Mouse (Mus musculus): ENCODE measurements around the gene Olfr69.
"Not testable (repeated sequence)": the region's sequence is repeated elsewhere in the genome, so short reads cannot be mapped to it uniquely, and the experiment has no call there.

The Olfr69 gene

GRCm38 (mm10) chr7:103771494-103771893 lies at the start of gene Olfr69:
Olfr69 (minus strand) TSS chr7:103771594.
- DNase-seq: no peak

DNA sequence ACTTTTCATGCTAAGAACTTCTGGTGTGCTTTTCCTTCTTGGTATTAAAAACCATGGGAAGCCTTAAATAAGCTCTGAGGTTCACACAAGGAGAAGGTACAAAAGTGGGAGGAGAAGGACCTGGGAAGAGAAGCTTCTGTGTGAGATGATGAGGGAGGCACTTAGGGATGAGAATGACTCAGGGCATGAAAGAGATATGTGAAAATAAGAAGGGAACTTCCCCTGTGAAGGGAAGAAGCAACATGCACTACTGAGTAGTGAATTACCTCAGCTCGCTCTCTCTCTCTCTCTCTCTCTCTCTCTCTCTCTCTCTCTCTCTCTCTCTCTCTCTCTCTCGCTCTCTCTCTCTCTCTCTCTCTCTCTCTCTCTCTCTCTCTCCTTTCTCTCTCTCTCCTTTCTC lies 43.7 kb upstream of the Olfr69 start:
- not testable (repeated sequence) for DNase-seq

DNA sequence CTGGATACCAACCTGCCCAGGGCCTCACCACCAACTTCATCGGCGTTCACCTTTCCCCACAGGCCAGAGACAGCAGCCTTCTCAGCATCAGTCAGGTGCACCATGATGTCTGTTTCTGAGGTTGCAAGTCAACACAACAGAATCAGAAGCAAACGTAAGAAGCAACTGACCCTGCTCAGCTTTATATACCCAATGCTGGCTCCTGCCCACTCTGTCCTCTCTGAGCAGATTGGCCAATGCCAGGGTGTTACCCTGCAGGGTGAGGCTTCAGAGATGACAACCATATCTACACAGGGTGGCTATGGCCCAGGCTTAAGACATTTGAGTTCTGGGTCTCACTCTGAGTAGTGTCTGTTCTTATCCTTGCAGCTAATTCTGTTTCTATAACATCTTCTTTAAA lies 42.4 kb upstream of the Olfr69 start, which contains the start of gene Hbb-bt:
TSS of gene Hbb-bt (minus strand) at position 231 of the 400 bp plus-strand sequence.
- DNase-seq: no peak

DNA sequence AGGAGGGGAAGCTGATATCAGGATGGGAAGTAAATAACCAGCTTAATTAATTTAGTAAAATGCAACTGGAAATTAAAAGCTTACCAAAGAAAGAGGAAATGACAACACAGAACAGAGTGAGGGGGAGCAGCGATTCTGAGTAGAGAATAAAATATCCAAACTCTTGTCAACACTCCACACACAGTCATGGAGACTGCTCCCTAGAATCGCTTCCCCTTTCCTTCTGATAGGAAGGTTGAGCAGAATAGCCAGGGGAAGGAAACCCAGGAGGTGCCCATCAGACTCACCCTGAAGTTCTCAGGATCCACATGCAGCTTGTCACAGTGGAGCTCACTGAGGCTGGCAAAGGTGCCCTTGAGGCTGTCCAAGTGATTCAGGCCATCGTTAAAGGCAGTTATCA lies 41.8 kb upstream of the Olfr69 start:
- not testable (repeated sequence) for DNase-seq

GRCm38 (mm10) chr7:103812174-103812573 lies 40.8 kb upstream of the Olfr69 start:
- DNase-seq: no peak

GRCm38 (mm10) chr7:103811223-103811845 lies 39.9 kb upstream of the Olfr69 start:
- no peak for DNase-seq

DNA sequence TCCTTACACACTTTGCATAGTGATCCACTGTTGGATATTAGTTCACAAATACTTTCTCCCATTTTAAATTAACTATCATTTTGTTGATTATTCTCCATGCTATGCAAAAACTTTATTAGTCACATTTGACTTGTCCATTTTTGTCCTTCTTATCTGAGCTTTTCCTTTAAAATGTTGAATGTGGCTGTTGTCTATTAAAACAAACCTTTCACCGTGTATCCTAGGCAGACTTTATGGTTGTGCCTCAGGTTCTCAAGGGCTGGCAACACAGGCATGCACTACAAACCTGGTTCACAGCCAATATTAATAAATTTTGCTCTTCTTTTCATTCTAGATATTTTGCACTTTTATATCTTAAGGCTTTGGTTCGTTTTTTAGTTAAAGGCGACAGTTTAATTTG lies 39.4 kb upstream of the Olfr69 start:
- no peak for DNase-seq

- no peak for DNase-seq
These were observed 38.9 kb upstream of the Olfr69 start for GRCm38 (mm10) chr7:103810296-103810695.

DNA sequence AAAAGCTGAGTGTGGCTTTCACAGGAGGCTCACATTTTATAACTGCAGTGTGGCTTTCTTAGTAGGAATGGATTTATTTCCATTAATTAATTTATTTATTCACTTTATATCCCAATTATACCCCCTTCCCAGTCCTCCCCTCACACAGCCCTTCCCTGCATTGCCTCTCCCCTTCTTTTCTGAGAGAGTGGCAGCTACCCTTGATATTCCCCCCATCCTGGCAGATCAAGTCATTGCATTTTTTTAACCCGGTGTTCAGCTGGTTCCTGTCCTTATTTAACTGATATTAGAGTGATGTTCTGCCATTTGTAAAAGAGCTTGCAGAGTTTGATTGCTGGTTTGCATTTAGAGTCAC lies 38.4 kb upstream of the Olfr69 start:
- no peak for DNase-seq

- DNase-seq: no peak
These were observed 37.8 kb upstream of the Olfr69 start for GRCm38 (mm10) chr7:103808971-103809800.

DNA sequence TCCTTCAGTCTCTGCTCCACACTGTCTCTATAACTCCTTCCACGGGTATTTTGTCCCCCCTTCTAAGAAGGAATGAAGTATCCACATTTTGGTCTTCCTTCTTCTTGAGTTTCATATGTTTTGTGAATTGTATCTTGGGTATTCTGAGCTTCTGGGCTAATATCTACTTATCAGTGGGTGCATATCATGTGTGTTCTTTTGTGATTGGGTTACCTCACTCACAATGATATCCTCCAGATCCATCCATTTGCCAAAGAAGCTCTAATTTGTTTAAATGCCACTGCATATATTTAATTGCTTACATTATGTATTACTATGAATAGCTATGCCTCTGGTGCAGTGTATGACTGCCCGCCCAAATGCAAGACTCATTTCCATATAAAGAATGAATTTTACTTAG lies 36.7 kb upstream of the Olfr69 start:
- DNase-seq: not testable (repeated sequence)

GRCm38 (mm10) chr7:103806856-103807255 lies 35.5 kb upstream of the Olfr69 start:
- peak in 1 of 2 experiments; percentile 2 for DNase-seq

DNA sequence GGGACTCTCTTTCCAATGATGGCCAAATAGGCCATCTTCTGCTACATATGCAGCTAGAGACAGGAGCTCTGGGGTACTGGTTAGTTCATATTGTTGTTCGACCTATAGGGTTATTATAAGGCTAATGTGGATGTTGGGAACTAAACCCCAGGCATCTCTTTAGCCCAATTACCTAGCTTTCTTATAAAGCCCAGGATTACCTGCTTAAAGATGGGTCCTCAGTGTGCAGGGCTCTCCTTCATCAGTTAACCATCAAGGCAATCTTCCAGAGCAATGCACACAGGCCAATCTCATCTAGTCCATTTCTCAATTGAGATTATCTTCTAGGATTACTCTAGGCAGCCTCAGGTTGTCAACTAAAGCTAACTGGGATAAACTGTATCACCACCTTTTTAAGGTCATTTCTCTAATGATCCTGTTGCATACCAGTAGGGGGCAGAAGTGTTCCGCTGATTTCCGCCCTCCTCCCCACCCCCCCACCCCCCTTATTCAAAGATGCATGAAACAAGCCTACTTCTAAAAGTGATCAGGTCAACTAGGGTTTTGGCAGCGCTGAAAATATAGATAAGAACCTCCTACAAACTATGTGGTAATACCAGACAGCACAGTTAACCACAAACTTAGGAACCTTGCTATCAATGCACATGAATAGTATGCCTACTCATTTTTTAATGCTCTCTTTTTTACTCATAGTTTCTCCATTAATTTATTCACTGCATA lies 21.4 kb upstream of the Olfr69 start:
- DNase-seq: no peak

GRCm38 (mm10) chr7:103791721-103792120 lies 20.3 kb upstream of the Olfr69 start, which contains the start of gene Olfr67:
Olfr67 (minus strand) TSS chr7:103791821.
- DNase-seq: no peak

DNA sequence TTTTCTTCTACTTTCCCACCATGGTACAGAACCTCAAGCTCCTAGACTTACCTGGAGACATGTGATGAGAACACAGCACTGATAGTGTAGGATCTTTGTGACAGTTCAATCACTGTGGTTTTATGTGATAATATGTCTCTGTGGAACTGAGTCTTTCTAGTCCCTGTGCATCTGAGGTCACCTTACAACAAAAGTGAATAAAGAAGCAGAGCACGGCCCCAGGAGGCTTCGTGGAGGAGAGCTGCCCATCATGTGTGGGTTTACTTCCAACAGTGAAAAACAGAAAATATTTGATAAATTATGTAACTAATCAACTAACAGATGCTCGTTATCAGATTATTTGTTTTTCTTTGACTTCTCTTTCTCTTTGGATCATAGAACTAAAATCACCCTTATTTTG lies 8.2 kb upstream of the Olfr69 start, which contains the start of gene Olfr68:
TSS of gene Olfr68 (minus strand) at position 101 of the 400 bp plus-strand sequence.
- no peak for DNase-seq

DNA sequence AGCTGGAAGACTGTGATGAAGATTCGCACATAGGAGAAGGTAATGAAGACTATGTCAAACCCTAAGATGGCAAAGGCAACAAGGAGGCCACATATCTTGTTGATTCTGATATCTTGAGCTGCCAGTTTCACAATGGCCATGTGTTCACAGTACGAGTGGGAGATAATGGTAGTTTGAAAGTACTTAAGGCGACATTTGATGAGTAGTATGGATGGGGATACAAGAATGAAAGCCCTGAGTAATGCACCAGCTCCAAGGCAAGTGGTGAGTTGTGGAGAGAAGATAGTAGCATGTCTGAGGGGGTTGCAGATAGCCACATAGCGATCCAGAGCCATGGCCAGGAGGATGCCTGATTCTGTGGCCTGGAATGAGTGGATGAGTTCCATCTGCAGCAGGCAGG lies 6.3 kb upstream of the Olfr69 start:
- not testable (repeated sequence) for DNase-seq

DNA sequence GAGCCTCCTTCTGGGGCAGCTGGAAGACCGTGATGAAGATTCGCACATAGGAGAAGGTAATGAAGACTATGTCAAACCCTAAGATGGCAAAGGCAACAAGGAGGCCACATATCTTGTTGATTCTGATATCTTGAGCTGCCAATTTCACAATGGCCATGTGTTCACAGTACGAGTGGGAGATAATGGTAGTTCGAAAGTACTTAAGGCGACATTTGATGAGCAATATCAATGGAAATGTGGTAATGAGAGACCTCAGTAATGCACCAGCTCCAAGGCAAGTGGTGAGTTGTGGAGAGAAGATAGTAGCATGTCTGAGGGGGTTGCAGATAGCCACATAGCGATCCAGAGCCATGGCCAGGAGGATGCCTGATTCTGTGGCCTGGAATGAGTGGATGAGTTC lies 3.7 kb downstream of the Olfr69 start:
- not testable (repeated sequence) for DNase-seq

GRCm38 (mm10) chr7:103762212-103762611 lies 9.2 kb downstream of the Olfr69 start:
- DNase-seq: not testable (repeated sequence)

GRCm38 (mm10) chr7:103757233-103757632 lies 14.2 kb downstream of the Olfr69 start, which contains the start of gene Olfr630:
Olfr630 (minus strand) TSS chr7:103757333.
- DNase-seq: no peak

DNA sequence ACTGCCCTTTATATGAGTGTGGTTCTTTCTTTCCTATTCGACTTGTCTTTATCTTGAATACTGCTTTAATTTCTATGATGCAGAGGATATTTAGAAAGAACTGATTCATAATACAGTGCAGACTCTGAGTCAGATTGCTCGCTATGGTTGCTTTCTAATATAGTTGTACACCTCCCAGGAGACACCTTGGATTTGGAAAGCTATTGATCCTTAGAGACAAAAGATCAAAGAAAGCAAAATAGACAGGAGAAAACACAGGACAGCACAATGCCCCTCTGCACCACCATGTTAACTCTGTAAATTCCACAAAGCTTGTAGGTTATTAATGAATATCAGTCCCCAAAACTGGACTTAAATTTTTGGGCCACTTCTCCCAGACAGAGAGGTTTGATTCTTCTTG lies 26.6 kb downstream of the Olfr69 start, which contains the start of gene Olfr629:
TSS of gene Olfr629 (minus strand) at position 101 of the 400 bp plus-strand sequence.
- no peak for DNase-seq

- DNase-seq: no peak
These were observed 41.3 kb downstream of the Olfr69 start, which contains the start of gene Olfr628 for GRCm38 (mm10) chr7:103730074-103730473. Olfr628 (plus strand) TSS chr7:103730374.

GRCm38 (mm10) chr7:103716398-103716797 lies 55.0 kb downstream of the Olfr69 start:
- not testable (repeated sequence) for DNase-seq
